Mouse (Mus musculus) neural tube, embryonic 10.5 days (tissue): Measurements from ENCODE around the gene Vps54.

Source experiments
- DNase-seq: peaks from one replicate; pipeline ENCODE4 v3.0.0-alpha.2; 2017; ENCODE audit warnings: low spot score; ENCODE audit errors: extremely low spot score

Vps54 gene

DNA sequence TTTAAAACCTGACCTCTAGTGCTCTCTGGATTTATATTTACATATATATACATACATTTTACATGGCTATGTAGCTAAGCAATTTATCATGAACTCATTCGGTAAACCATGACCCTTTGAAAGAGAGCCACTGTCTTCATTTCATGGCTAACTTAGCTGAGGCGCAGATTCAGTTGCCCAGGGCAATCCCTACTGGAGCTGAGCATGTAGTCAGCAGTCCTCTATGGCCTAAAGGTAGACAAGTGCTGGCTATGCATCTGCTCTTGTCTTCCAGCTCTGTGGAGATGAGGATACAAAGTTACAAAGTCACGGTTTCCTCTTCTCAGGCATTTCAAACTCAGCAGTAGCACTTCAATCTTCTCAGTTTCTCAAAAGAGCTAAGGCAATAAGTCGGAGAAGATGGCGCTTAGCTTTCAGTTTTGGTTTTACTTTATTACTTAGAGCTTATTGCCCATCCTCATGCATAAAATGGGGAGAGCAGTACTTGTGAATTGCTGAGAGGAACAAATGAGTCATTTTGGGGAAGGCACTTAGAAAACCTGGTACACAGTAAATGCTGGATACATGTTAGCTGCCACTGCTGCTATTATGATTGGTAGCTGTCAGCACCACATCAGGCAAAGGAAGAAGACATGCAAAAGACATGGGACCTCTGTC is 93.7 kb downstream of the Vps54 start:
- no peak for DNase-seq

DNA sequence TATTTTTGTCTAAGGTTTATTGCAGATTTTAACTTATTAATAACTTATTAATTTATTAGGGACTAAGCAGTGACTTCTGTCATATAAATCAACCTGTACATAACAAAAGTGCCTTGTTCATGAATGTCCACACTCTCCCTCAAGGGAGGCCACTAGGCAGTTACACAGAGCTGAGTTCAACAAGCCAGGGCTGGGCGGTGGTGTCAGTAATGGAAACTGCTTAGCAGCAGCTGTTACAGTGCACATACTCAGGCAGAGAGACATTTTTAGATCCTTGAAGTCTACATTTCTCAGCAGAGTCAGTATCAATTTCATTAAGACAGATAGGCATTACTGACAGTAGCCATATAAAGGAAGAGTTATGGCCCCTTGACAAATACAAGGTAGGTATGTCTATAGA is 98.8 kb downstream of the Vps54 start:
- no peak for DNase-seq

DNA sequence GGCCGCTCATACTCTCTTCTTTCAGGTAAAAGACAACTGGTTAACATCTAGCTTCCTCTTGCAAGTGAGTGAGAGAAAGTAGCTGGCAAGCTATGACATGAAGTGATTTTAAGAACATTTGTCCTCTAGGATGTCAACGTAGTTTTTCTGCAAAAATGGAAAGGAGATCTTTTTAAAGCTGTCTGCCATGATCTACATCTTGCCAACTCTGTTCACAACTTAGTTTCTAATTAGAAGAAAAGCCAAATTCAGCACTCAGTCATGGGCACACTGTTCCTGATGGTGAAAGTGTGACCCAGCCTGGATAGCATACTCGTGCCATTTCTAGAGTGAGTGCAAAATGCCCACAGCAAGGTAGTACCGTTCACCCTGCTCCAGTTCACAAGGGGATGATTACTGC is 100.0 kb downstream of the Vps54 start:
- no peak for DNase-seq

- DNase-seq, result no peak
Observed at GRCm38 (mm10) chr11:21343490-21343889, 104.4 kb downstream of the Vps54 start.

DNA sequence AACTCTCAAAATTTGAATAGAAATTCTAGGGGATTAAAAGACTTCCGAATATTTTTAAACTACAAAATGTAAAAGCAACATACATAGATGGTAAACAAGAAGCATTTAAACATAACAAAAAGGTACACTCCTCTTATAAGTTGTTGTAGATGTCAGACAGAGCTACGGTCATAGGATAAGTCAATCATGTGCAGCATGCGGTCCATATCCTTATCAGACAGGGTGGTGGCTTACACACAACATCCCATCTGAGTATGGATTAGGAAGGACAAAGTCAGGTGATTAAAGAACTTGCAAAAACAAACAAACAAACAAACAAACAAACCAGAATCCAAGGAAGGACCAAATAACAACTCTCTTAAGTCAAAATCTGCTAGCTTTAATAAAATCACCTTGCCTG is 106.9 kb downstream of the Vps54 start:
- DNase-seq, result no peak

DNA sequence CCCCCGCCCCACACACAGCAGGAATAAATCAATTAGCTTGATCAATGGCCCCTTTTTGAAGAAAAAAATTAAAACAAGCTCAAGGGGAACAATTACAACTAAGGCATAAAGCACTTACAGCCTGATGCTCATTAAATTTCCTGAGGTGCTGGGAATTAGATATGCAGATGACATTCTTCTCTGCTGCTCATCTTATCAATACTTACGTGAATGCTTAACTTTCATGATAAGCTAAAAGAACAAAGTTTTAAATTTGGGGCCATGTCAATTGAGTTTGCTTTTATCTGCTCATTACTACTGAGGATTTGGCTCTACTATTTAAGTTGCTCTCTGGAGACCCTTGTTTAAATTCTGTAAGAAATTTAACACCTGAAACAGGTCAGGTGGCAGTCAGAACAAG is 109.8 kb downstream of the Vps54 start:
- DNase-seq, result no peak

DNA sequence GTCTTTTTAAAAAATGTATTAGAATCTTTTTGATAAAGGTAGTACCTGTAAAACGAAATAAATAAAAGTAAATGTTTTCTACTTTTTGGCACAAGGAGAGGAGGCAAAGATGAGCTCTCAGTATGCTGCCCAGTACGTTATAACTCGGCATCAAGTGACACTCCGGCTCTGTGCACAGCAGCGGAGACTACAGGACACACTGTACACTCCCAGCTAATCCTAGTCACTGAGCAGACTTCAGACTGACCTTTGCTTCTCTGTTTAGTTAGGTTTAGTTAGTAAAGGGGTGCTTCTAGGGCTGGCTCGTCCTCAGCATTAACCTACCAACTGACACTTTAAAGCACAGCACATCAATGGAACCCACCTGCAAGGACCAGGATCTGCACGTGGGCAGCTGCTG is 112.2 kb downstream of the Vps54 start:
- no peak for DNase-seq

DNA sequence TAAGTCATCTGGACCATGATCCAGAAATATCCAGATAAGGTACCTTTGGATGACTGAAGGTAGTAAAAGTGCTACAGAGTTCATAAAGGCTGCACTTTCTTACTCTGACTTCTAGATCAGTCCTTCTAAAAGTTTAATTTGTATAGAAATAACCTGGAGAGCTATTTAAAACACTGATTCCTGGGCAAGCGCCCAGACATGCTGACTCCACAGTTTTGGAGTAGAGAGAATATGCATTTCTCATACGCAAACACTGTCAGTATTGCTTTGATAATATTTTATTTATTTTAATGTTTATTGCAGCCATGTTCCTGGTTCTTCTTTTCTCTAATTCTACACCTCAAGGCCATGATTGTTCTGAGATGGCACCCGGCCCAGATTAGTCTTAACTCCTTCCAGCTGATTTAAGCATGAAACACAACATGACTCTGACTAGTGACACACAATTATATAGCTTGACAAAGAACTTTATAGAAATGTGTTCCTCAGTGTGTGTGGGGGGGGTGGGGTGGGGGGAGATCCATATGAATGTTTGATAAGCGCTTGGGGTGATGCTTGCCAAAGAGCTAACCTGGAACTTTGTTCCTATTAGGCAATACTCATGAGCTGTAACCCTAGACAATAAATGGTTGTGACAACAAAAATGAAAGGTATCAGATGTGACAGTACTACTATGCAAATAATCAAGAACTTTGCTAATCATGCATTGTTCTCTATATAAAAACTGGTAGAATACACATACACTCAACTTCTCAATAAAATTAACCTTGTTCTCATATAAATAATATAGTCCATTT is 124.3 kb downstream of the Vps54 start:
- no peak for DNase-seq

DNA sequence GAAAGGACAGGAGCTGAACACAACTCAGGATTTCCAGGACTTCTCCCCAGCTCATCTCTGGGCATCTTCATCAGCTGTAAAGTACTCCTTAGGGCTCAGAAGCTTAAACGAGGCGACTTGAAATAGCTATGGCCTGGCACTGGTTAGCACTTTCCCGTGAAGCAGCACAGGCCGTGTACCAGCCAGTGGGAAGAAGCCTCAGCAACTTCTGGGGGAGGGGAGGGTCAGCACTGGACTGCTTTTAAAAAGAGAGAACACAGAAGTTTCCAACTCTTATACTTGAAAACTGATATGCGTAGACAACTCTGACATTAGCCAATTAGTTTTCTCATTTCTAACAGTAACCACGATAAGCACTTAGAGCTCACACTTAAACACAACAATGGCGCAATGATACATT is 129.4 kb downstream of the Vps54 start:
- no peak for DNase-seq

DNA sequence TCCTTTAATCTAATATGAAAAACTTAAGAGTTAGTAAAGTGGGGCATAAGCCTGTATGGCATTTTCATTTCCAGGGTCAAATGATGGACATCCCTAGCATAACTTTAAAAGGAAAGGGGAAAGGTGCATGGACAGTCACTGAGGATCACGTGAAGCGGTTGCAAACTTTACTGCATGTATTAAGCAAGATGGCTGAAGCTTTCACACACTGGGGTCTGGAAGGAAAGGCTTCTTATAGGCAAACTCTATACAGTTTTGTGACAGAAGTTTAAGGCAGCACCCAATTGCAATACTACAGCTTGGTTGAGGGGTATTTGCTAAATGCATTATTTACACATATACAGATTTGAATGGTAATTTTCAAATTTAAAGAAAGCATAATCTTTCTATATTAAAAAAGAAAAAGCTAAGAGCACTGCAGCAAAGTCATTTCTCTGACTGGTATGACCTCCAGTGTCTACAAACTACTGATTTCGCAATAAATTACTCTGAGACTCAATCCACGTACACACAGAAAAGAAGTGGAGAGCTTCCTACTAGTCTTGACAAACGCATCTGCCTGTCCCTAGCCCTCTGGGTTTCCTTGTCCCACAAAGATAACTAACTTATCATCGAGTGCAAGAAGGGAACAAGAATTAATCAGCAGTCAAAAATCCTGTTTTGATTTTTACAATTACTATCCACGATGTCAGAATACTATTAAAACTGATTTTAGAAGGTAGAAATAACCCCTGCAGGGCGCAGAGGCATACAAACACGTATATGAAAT is 130.4 kb downstream of the Vps54 start:
- DNase-seq, result no peak

DNA sequence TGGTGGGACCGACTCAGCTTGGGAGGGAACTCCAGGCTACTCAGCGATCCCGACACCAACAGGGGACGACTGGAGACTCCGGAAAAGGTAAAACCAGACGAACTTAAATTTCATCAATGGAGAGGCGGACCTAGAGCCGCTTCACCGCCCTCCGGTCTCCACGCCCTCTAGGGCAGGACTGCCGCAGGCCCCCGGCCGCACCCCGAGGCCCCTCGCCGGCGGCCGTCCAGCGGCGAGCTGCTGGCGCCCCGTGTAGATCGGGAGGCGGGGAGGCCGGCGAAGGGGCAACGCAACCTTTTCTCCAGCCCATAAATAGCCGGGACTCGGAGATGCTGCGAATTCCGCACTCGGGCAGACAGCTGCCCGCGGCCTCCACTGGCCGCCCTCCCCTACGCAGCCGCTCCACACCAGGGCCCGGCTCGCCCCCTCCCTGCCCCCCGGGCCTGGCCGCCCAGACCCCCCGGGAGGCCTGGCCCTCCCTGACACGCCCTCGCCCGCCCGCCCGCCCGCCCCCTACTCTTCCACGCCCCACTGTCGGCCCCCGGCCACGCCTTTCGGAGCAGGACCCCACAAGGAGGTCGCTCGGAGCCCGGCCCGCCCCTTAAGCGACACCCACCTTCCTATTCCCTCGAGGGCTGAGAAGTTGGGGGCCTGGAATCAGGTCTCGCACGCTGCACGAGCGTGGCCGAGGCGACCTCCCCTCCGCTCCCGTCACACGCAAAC is 131.5 kb downstream of the Vps54 start:
- peak; percentile 94 for DNase-seq
